Mouse (Mus musculus): ENCODE results near the gene Pgap3. TPM values are rescaled to one million over a fixed set of nuclear protein-coding genes. Genes with fewer than 3 reads are reported as not detected.

Pgap3 gene
- total RNA-seq, 2 experiments from 2014 or later, result 1.9 to 2.1 TPM

DNA sequence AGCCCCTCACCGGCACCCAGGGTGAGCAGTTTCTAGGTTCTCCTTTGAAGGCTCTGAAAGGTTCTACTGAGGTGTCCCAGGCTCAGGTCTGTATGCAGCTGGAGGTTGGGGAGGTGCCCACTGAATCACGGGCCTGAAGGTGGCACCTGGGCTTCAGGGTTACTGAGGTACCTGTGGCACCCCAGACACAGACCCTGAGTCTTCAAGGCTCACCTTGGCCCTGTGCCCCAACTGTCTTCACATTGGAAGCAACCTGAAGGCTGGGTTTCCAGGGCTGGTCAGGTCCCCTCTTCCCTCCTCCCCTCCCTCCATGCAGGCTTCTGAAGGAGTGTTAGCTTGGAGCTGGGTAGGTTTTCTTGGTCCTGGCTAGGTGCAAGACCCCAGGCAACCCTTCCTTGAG lies 18.6 kb downstream of the Pgap3 start:
- DNase-seq, result no peak

DNA sequence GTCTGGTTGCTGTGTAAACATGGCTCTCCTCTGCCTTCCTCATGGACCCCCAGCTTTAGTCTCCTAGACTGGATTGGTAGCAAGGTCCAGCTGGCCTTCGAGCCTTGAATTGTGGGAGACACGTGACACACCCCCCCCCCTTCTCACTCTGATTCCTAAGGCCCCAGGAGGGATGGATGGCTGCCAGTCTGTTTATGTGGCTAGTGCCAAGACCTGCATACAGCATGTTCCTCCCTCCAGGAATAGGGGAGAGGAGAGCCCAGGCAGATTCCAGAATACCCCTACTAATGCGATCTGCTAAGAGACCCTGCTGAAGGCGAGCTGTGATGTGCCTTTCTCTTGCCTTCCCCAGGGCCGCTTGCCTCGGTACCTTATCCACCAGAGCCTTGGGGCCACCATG lies 20.2 kb downstream of the Pgap3 start:
- no peak for DNase-seq

DNA sequence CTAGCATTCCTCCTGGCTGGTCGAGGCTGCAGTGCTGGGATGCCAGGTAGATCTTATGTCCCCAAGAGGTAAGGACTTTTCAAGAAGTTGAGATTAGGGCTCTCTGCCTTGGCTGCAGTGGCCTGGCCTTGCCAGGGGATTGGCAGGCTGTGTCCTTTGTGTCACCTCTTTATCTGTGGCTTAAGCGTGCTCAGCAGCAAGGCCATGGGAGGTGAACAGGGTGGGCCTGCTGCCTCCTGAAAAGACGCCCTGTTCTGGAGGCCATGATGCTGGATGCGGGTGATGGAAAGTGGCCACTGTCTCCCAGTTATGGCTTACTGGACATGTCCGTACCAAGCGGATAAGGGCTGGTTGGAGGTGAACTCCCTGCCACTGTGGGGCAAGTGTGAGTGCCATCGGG lies 20.9 kb downstream of the Pgap3 start:
- no peak for DNase-seq

DNA sequence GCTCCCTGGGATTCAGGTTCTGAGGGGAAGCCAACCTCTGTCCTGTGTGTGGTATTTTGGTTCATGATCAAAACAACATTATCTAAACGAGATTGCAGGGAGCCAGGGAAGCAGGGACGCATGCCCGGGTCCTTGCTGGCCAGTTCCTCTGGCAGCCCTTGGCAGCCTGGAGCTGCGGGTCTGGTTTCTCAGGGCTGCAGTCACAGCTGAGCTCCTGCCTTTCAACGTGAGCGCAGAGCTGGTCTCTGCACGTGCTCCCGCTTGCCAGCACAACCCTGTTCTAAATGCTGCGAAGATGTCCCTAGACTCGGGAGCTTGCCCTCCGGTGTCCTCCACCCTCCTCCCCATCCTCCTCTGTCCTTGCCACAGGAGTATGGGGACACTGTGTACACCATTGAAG lies 22.5 kb downstream of the Pgap3 start:
- peak; percentile 84 for DNase-seq

DNA sequence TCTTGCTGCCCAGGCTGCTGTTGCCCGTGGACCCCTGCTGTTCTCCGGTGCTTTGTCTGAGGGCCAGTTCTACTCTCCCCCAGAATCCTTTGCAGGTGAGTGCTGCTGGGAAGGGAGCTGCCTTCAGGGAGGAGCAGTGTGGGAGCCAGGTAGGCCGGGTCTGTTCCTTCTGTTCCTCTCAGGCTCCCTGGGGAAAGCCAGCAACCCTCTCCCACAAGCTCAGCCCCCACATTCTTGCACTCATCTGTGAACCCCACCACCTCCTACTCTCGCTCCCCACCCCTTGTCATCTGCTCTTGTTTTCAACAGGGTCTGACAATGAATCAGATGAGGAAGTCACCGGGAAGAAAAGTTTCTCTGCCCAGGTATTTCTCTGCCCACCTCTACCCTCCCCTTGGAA lies 23.5 kb downstream of the Pgap3 start:
- no peak for DNase-seq

DNA sequence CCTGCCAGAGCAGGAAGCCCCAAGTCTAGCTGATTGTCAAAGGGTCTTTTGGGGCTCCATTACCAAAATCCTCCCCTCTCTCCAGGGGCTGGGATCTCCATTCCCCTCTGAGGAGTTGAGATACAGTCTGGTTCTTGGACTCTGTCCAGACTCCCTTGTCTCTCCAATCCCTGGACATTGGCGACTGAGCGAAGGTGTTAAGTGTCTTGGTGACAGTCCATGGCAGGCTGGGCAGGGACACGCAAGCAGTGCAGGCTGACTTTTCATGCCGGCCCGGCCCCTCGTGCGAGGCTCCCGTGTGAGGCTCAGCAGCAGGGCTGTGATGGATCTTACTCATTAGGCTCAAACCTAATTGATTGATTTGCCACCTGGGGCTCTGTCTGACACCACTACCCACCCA lies 26.0 kb downstream of the Pgap3 start:
- no peak for DNase-seq

DNA sequence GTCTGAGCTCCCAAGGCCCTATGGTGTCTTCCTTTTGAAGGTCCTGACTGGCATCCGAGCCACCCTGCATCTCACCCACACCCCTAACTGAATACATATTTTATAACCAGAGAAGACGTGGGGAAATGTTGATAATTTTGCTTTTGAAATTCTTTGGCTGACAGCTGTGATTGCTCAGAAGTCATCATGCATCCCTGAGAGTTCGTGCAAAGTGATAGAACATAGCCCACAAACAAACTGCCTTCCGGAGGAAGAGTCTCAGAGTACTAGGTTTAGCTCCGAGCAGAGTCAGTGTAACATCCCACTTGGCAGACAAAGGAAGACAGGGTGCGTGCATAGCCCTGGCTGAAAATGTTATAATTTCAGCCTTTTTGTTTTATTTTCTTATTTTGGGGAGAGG lies 27.0 kb downstream of the Pgap3 start:
- DNase-seq, result no peak

DNA sequence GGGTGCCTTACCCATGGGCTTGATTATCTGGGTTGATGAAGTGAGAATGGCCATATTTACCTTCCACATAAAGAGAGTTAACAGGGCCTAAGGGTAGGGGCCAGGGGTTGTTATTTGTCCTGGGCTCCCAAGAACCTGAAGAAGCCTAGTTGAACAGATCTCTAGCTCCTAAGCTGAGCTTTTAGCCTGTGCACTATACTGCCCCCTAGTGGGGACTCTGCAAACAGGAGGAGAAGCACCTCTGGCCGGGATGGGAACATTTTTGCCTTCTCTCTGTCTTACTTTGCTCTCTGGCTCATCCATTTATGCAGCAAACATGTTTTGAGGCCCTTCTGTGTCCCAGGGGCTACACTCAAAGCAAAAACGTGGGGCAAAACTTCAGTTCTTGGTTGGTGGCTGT lies 27.9 kb downstream of the Pgap3 start:
- DNase-seq, result no peak

DNA sequence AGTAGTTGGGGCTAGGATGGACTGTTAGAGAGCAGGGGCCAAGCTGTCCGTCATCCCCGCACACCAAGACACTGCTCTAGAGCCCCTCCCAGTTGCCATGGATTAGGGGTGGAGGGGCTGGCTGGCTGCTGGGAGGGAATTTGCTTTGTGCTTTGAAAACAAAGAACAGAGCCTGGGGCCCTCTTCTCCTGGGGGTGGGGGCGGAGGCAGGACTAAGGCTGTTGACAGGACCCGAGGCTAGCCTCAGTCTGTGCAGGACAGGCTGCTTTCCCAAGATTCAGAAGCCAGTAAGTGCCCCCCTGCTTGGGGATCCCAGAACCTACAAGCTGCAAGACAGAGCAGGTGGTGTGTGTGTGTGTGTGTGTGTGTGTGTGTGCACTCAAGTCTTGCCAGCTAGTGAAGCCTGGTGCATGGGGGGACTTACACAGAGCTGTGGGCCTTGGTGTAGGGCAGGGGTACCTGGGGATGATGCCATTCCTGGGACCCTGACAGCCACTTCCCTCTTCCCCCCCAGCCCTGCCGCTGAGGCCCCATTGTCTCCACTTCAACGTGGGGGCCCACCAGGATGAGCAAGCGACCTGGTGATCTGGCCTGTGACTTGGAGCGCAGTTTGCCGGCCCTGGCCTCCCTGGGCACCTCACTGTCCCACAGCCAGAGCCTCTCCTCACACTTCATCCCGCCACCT lies 28.6 kb downstream of the Pgap3 start:
- no peak for DNase-seq

DNA sequence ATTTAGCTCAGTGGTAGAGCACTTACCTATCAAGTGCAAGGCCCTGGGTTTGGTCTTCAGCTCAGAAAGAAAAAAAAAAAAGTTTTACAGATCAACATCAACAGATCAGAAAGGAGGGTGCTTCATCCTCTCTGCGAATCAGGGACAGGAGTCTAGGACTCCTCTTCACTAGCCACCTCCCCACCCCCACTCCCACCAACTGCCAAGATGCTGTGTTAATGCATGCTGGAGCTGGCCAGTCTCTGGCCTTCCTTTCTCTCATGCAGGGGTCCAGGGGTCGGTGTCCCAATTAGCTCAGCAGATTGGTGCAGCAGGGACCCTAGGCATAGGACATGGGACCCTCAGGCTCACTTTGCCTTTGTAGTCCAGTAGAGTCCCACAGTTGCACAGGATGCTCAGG lies 29.7 kb downstream of the Pgap3 start:
- no peak for DNase-seq

DNA sequence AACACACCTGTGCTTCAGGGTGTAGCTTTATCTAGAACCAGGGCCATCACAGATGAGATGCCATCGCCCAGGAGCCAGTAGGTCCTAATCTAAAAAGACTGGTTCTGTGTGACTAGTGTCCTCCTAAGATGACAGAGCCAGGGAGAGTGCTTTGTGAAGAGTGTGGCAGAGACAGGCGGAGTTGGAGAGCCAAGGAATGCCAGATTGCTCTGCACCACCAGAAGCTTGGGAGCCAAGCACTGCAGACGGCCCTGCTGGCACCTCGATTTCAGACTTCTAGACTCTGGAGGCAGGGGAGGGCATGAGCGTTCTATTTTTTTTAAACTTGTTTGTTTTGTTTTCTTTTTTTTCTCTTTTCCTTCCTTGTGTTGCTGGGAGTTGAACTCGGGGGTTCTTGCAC lies 31.0 kb downstream of the Pgap3 start:
- no peak for DNase-seq

DNA sequence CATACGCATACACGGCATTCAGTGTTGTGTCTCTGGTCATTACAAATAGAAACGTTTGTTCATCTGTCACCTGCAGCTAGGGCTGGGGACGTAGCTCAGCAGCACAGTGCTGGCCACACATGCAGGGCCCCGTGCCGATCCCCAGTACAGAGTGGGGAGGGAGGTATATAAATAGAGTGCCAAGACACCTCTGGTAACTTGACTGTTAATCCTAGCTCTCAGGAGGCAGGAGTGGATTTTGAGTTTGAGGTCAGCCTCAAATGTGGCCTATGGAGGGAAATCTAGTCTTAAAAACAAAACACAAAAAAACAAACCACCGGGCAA lies 32.5 kb downstream of the Pgap3 start:
- no peak for DNase-seq

DNA sequence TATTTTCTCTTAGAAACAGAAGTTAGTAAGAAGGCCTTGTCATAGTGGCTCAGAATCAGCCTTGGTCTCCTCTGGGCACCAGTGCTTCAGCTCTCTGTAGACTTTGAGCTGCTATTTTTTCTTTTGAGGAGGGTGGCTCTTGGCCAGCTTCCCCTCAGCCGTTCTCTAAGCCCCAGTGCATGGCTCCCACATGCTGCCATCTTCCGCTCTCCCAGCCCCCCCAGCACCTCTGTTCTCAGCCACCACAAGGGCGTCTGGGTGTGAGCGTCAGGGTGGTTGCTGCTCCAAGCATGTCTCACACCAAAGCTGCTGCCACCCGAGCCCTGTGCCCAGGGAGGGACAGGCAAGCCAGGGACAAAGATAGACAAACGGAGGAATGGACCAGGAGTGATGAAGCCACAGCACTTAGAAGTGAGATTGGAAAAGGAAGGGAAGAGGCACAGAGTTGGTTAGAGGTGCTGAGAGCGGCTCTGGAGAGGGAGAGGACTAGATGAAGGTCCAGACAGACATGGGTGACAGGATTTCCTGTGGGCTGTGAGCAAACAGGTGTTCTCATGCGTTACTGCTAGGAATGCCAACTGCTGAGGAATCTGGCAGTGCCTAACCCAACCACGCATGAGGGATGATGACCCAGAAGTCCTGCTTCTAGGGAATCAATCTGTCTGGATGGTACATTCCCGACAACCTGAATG lies 33.0 kb downstream of the Pgap3 start:
- no peak for DNase-seq

DNA sequence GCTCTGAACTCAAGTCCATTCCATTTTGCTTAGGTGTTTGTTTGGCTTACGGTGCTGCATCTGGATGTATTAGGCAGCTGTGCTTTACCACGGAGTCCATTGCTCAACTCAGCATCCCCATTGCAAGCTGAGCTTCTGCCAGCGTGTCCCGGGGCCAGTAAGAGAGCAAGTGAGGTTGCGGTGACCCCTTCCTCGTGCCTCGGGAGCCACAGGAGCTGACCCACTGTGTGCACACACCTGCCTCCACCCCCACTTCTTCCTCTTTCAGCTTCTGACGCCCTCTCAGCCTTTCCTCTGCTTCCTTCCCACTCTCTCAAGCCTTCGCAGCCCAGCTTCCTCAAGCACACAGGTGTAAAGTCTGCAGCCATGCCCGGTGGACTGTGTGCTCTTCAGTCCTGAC lies 34.0 kb downstream of the Pgap3 start:
- no peak for DNase-seq

DNA sequence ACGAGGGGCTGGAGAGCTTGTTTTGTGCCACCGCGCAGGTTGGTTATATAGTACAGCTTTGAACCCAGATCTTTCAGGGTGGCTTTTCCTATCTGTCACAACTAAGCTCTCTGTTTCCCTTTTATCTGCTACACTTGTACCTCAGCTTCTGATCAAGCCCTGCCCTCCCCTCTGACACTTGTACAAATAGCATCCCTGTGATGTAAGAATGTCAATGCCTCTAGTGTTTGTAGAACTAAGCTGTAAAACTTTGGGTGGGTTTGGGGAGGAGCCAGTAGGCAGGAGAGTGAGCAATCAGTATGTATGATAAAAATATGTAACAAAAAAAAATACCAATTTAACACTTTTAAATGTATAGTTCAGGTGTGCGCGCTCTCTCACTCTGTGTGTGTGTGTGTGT lies 35.9 kb downstream of the Pgap3 start:
- DNase-seq, result no peak

DNA sequence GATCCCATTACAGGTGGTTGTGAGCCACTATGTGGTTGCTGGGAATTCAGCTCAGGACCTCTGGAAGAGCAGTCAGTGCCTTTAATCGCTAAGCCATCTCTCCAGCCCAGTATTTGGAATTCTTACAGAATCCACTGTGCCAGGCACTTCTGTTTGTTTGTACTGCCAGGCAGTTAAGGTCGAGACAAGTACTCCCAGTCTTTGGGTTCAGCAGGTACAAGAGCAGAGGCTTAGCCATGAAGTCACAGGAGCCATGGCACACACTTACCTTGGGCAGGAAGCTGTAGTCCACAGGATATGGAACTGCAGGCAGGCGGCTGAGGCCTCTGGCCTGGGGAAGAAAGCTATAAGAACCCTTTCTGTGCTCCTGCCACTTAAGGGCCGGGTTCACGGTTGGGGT lies 36.5 kb downstream of the Pgap3 start:
- DNase-seq, result no peak

DNA sequence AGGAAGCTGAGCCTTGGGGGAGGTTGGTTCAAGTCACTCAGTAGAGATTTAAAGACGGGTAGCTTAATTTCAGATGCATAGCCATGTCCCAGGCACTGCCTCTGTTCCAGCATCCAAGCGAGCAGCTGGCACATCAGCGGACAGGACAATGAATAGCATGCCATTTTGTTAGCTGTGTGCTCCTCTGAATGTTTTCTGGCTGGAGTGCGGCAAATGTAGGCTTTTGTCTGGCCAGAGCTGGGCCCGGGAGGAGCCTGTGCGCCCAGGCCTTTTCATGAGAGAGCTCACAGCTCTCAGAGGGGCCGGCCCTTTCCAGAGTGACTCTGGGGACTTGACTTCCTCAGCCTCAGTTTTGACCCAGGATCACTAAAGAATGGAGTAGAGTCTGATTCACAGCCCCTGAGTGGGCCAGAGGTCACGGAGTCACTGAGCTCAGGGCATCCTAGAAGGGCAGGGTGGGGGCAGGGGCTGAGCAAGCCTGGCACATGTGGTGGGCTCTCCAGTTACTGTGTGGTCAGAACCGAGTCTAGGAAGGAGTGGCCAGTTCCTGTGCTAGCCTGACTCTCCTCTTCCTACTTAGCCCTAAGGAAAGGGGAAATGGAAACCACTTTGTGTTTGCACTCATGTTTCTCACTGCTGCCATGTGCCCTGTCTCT lies 39.3 kb downstream of the Pgap3 start:
- DNase-seq, result no peak

DNA sequence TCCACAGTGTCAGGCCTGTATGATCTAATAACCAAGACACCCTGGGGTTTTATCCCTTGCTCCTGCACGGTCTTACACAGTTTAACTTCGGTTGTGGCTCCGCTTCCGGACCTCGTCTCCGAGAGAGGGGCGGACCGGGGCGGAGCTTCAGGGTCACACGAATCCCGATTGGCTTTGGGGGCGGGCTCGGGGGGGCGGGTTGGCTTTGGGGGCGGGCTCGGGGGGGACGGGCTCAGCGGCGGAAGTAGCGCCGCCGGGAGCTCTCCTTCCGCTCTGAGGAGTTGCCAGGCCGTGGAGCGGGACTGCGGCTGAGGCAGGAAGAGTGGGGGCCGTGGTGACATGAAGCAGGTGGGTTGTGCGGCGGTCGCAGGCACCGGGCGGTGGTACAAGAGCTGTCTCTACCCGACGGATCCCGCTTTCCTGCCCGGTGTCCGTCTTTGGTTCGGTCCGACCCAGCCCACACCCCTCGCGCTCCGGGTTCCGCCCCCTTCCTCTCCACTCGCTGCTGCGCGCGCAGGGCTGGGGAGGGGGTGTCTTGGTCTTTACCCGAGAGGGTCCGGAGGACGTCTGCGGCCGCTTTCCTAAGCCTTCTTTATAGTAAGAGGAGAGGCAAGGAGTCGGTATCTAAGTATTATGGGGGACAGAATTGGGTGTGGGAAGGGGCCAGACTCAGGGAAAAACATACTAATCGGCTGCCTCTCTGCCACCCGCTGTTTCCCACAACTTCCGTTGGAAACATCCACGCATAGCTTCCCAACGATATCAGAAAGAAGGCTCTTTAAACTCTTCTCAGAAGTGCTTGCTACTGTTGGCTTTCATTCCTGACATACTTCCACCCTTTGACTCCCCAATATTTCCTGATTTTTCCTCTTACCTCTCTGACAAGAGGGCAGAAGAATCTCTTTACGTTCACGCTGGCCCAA lies 41.9 kb downstream of the Pgap3 start, which contains the start of gene Stard3:
Stard3 (plus strand) TSS at position 208 of the 923 bp plus-strand sequence.
- peak; percentile 89 for DNase-seq

DNA sequence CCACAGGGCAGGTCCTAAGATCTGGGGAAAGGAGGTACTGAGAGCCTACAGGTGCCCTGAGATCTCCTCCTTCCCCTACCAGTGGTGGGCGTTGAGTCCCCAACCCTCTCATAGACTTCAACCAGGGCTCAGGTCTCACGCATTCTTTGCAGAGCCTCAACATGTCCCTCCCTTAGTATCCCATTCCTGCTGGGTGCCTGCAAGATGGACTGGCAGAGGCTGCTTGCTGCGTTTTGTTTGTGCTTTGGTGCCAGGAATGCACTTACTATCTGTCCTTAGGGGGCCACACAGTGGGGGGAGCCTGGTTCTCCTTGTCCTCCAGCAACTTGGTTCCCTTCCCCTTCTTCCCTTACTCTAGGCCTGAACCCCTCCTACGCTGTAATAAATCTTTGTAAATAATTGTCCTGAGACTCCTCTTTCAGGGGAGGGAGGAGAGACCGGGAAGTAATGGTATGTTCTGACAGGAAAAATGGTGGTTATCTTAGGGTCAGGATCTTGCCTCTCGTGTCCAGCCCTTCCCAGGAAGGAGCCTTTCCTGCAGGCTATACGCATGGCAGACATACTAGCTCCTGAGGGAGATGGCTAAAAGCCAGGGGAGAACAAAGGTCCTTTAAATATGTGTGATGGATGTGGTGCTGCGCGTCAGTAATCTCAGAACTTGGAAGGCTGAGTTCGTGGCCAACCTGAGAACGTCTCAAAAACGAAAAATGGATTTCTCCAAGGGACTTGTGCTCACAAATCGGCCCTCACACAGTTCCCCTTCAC lies 42.7 kb downstream of the Pgap3 start:
- DNase-seq, result no peak

DNA sequence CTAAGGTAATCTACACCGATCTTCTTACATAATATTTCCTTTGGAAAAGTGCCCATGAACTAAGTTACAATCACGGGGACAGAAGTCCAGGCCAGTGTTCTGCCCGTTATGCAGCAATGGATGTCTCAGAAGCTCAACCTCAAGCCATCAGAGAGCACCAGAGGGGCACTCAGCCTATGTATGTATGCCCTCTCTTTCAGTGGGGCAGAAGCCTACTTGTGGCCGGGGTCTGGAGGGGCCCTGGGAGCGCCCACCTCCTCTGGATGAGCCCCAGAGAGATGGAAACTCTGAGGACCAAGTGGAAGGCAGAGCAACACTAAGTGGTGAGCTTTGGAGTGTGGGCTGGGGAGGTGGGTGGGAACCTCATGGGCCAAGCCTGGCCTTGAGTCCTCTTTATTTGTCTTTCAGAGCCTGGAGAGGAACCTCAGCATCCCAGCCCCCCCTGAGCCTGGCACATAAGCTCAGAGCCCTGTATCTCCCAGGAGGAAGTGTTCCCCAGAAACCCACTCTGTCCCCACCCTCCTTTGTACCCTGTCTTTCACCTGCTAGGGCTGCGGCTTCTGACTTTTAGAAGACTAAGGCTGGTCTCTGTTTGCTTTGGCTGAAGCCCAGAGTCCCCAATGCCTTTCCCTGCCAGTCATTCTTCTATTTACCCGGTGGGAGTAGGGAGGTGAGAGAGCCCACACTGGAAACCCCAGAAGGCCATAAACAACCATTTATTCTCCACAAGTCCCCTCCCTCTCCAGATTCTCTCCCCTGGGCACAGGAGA lies 43.5 kb downstream of the Pgap3 start:
- DNase-seq, result no peak

DNA sequence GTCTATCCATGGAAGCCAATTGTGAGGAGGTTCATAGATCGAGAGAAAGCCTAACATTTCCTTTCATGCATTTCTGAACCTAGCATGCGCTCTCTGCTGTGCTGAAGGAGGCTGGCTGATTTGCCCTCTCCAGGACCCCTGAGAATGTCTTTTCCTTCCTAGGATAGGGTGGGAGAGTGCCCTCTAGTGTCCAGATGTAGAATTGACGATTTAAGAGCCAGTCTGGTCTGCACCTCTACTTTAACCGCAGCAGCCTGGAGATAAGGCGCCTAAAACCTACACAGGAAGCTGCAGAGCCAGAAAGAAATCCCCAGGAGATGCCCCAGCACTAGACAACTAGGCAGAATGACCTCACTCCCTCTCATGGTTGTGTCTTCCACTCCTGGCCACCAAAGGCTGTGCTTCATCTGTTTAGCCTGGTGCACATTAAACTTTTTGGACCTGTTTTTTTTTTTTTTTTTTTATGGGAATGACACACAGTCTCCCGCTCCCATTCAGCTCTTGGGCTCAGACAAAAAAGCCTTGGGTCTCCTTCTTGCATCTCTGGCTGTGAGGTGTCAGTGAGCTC lies 44.5 kb downstream of the Pgap3 start:
- DNase-seq, result no peak
